Mouse (Mus musculus) neural tube, embryonic 13.5 days (tissue): ENCODE data around the gene Enah. TPM values are rescaled to one million over a fixed set of nuclear protein-coding genes. Genes with fewer than 3 reads are reported as not detected.

Experiments used
- polyA plus RNA-seq: library from polyadenylated mRNA; unstranded; fragments of >200 nt; fragmentation: Nextera tagmentation; extraction: Ambion mirVana; gene quantifications from 2 replicates; pipeline ENCODE4 v1.2.1, GENCODE M21; 2015

Enah gene
- polyA plus RNA-seq, 1 experiment from 2014 or later, result 35.6 TPM

Other genes starting within 250 kb of the Enah start
- 30.1 and 39.2 TPM in 2 replicates for gene Lbr, start 176.9 kb downstream of the Enah start, polyA plus RNA-seq
- gene Srp9, start 104.7 kb upstream of the Enah start, polyA plus RNA-seq, result 139 and 143 TPM in 2 replicates
- gene Vmn1r1, start 144.5 kb upstream of the Enah start, polyA plus RNA-seq, result not detected in 2 replicates